Mouse (Mus musculus): ENCODE data around the gene Hnrnpc. TPM values are rescaled to one million over a fixed set of nuclear protein-coding genes. Genes with fewer than 3 reads are reported as not detected.

Gene Hnrnpc
- 337 and 371 TPM in 2 replicates for total RNA-seq (2023)

DNA sequence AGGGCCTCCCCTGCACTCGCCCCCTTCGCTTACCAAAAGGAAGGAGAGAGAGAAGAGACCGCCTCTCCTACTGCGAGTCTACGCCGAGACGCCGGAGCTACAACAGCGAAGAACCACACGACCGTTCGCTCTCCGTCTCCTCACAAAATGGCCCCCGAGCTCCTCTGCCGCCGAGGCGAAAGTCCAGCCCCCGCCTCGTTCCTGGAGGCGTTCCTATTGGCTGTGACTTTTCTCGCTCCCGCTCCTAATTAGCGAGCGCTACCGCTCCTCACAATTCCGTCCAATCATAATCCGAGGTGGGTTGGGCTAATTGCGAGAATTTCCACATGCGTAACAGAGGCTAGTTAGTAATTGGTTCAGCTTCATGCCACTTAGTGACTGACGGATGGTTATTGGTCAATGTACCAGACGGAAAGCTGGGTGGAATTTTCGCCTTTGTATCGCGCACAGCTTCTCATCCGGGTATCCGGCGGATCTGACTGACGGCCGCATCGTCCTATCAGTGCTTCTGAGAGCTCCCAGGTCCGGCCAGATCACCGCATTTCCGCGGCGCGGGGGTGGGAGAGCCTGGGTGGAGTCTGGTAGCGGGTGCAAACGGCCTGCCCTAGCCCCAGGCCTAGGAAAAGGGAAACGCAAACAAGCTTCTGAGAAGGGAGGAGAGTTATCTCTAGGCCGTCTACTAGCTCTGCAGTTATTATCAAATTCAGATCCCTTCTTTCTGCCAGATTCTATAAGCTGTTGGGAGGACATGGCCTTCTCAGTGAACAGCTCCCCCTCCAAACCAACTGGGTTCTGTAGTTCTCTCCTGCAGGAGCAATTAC is at the start of gene Hnrnpc:
Hnrnpc (minus strand) TSS at position 173 of the 821 bp plus-strand sequence.

DNA sequence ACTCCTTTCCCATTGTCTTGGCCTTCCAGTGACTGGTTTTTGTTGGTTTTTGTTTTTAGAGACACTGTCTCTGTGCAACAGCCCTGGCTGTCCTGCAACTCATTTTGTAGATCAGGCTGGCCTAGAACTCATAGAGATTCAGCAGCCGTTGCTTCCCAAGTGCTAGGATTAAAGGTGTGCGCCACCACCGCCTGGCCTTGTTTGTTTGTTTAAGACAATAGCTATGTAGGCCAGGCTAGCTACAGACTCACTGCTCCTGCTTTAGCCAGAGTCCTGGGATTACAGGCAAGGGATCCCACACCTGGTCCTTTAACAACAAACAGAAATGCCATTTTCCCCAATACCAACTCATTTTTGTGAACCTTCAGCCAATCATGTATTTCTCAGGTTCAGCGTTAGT is 6.5 kb upstream of the Hnrnpc start, which contains the start of gene Rpgrip1:
Rpgrip1 (plus strand) TSS at position 359 of the 400 bp plus-strand sequence.

DNA sequence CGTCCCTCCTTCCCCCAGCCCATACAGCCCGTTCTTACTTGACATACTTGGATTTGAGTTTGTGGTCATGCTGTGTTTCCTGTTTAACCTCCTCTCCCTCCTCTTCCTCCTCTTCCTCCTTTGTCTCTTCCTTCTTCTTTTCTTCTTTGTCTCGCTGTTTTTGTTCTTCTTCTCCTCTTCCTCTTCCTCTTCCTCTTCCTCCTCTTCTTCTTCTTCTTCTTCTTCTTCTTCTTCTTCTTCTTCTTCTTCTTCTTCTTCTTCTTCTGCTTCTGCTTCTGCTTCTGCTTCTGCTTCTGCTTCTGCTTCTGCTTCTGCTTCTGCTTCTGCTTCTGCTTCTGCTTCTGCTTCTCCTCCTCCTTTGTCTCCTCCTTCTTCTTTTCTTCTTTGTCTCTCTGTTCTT is 61.5 kb downstream of the Hnrnpc start, which contains the start of gene Olfr221:
Olfr221 (minus strand) TSS at position 101 of the 400 bp plus-strand sequence.

Other genes with a start within 250 kb of the Hnrnpc start
- 14.5 and 25.6 TPM in 2 replicates for gene Mettl17, start 219.2 kb downstream of the Hnrnpc start, total RNA-seq (2023)
- 0.16 and 0.32 TPM in 2 replicates for gene Slc39a2, start 211.1 kb downstream of the Hnrnpc start, total RNA-seq (2023)
- 1.1 and 1.5 TPM in 2 replicates for gene Ndrg2, start 189.9 kb downstream of the Hnrnpc start, total RNA-seq (2023)
- not detected in 2 replicates for gene Tppp2, start 185.6 kb downstream of the Hnrnpc start, total RNA-seq (2023)
- gene Rnase13, start 181.3 kb downstream of the Hnrnpc start, total RNA-seq (2023) = not detected in 2 replicates
- gene Arhgef40, start 119.3 kb downstream of the Hnrnpc start, total RNA-seq (2023) = 4.5 and 5.0 TPM in 2 replicates
- gene Tmem253, start 88.4 kb downstream of the Hnrnpc start, total RNA-seq (2023) = not detected in 2 replicates
- 7.0 and 10.8 TPM in 2 replicates for gene Zfp219, start 83.3 kb downstream of the Hnrnpc start, total RNA-seq (2023)
- gene Olfr221, start 61.6 kb downstream of the Hnrnpc start, total RNA-seq (2023) = not detected in 2 replicates
- gene Rpgrip1, start 6.7 kb upstream of the Hnrnpc start, total RNA-seq (2023) = 0.69 and 1.1 TPM in 2 replicates
- 37.8 and 48.3 TPM in 2 replicates for gene Supt16, start 93.4 kb upstream of the Hnrnpc start, total RNA-seq (2023)
- 114 and 132 TPM in 2 replicates for gene Chd8, start 153.8 kb upstream of the Hnrnpc start, total RNA-seq (2023)
- 144 and 159 TPM in 2 replicates for gene Tox4, start 175.1 kb upstream of the Hnrnpc start, total RNA-seq (2023)
- 4.1 and 6.4 TPM in 2 replicates for gene Rab2b, start 175.5 kb upstream of the Hnrnpc start, total RNA-seq (2023)
- gene Mettl3, start 201.1 kb upstream of the Hnrnpc start, total RNA-seq (2023) = 15.2 and 18.1 TPM in 2 replicates
- gene Sall2, start 224.7 kb upstream of the Hnrnpc start, total RNA-seq (2023) = 0.54 TPM in 2 replicates

Measured in neutrophil, adult 65 days (primary cell).